Mouse (Mus musculus) MEL (cell line): ENCODE results near the gene Ccdc173. TPM values are rescaled to one million over a fixed set of nuclear protein-coding genes. Genes with fewer than 3 reads are reported as not detected.

Experiments
- DNase-seq: peaks from one replicate; pipeline ENCODE4 v3.0.0; 2011; ENCODE audit warnings: low read depth, low spot score
- H3K27ac ChIP-seq: 2 replicates; pipeline ENCODE4 v1.5.1; 2012; ENCODE audit warnings: low read depth, mild to moderate bottlenecking, control low read depth, low read length, moderate library complexity; ENCODE audit not compliant: control insufficient read depth
- H3K27me3 ChIP-seq, 2 experiments: fragments of 150-350 bp in 1 of 2; sonication (generic) in 1 of 2; 2 replicates each; pipeline ENCODE4 v1.6.1; 2012; ENCODE audit warnings: low read length in 2 of 2, mild to moderate bottlenecking in 2 of 2, improper control_type of control experiment in 1 of 2, moderate library complexity in 1 of 2; ENCODE audit not compliant: insufficient read depth in 2 of 2, control insufficient read depth in 1 of 2
- H3K36me3 ChIP-seq, 2 experiments: 2 replicates each; pipeline ENCODE4 v1.6.1; 2012 to 2014; ENCODE audit warnings: low read length in 2 of 2, improper control_type of control experiment in 1 of 2, inconsistent platforms in 1 of 2, mild to moderate bottlenecking in 1 of 2; ENCODE audit not compliant: insufficient read depth in 2 of 2, control insufficient read depth in 1 of 2
- H3K4me1 ChIP-seq, 2 experiments: fragments of 150-350 bp in 1 of 2; sonication (generic) in 1 of 2; 2 replicates each; pipeline ENCODE4 v1.6.1; 2012; ENCODE audit warnings: low read length in 2 of 2, improper control_type of control experiment in 1 of 2, mild to moderate bottlenecking in 1 of 2; ENCODE audit not compliant: insufficient read depth in 2 of 2, control insufficient read depth in 1 of 2
- H3K4me3 ChIP-seq, 2 experiments: fragments of 150-350 bp in 1 of 2; sonication (generic) in 1 of 2; 2 replicates each; pipeline ENCODE4 v1.5.1; 2012; ENCODE audit warnings: low read depth in 2 of 2, low read length in 2 of 2, mild to moderate bottlenecking in 2 of 2, moderate library complexity in 2 of 2, control low read depth in 1 of 2, improper control_type of control experiment in 1 of 2; ENCODE audit not compliant: control insufficient read depth in 1 of 2, insufficient read depth in 1 of 2
- H3K79me2 ChIP-seq: 2 replicates; pipeline ENCODE4 v1.6.1; 2012; ENCODE audit warnings: mild to moderate bottlenecking, low read length, moderate library complexity; ENCODE audit not compliant: control insufficient read depth, poor library complexity, insufficient read depth
- H3K9ac ChIP-seq: 2 replicates; pipeline ENCODE4 v1.6.1; 2012; ENCODE audit warnings: low read depth, mild to moderate bottlenecking, control low read depth, low read length, moderate library complexity; ENCODE audit not compliant: control insufficient read depth, poor library complexity, severe bottlenecking
- H3K9me3 ChIP-seq: fragments of 150-350 bp; sonication (generic); replicated peaks from 2 replicates; pipeline ENCODE4 v1.6.1; 2012; ENCODE audit warnings: mild to moderate bottlenecking, low read length, improper control_type of control experiment, moderate library complexity; ENCODE audit not compliant: insufficient read depth
- CHD1 ChIP-seq: IDR thresholded peaks from 2 replicates; pipeline ENCODE4 v1.6.1; 2012; ENCODE audit warnings: low read depth, mild to moderate bottlenecking, inconsistent platforms, low read length, improper control_type of control experiment
- CTCF ChIP-seq, 3 experiments: IDR thresholded peaks in 2 of 3; conservative IDR thresholded peaks in 1 of 3; 2 replicates each; pipeline ENCODE4 v1.5.1; 2011 to 2012; ENCODE audit warnings: low read length in 3 of 3, low read depth in 2 of 3, mild to moderate bottlenecking in 2 of 3, improper control_type of control experiment in 1 of 3, inconsistent platforms in 1 of 3, mixed read lengths in 1 of 3, moderate library complexity in 1 of 3; ENCODE audit not compliant: control insufficient read depth in 1 of 3, insufficient read depth in 1 of 3, poor library complexity in 1 of 3, severe bottlenecking in 1 of 3
- E2F4 ChIP-seq: IDR thresholded peaks from 2 replicates; pipeline ENCODE4 v1.6.1; 2011; ENCODE audit warnings: low read depth, low read length, improper control_type of control experiment, borderline replicate concordance
- ELF1 ChIP-seq: IDR thresholded peaks from 2 replicates; pipeline ENCODE4 v1.6.1; 2014; ENCODE audit warnings: low read depth, mild to moderate bottlenecking, inconsistent platforms, low read length, improper control_type of control experiment, moderate library complexity
- EP300 ChIP-seq, 2 experiments: IDR thresholded peaks; 2 replicates each; pipeline ENCODE4 v1.6.1; 2011; ENCODE audit warnings: improper control_type of control experiment in 2 of 2, low read length in 2 of 2, low read depth in 1 of 2, mild to moderate bottlenecking in 1 of 2
- ETS1 ChIP-seq: IDR thresholded peaks from 2 replicates; pipeline ENCODE4 v1.6.1; 2012; ENCODE audit warnings: low read depth, mild to moderate bottlenecking, inconsistent platforms, low read length, improper control_type of control experiment, moderate library complexity
- GABPA ChIP-seq: IDR thresholded peaks from 2 replicates; pipeline ENCODE4 v1.6.1; 2012; ENCODE audit warnings: low read depth, mild to moderate bottlenecking, inconsistent platforms, low read length, improper control_type of control experiment, moderate library complexity
- GATA1 ChIP-seq: IDR thresholded peaks from 2 replicates; pipeline ENCODE4 v1.6.1; 2011; ENCODE audit warnings: low read depth, low read length, improper control_type of control experiment
- HCFC1 ChIP-seq: IDR thresholded peaks from 2 replicates; pipeline ENCODE4 v1.6.1; 2012; ENCODE audit warnings: low read depth, mild to moderate bottlenecking, inconsistent platforms, low read length, improper control_type of control experiment, moderate library complexity
- MAFK ChIP-seq: IDR thresholded peaks from 2 replicates; pipeline ENCODE4 v1.6.1; 2011; ENCODE audit warnings: low read depth, mild to moderate bottlenecking, low read length, improper control_type of control experiment, borderline replicate concordance
- MAX ChIP-seq: IDR thresholded peaks from 2 replicates; pipeline ENCODE4 v1.6.1; 2011; ENCODE audit warnings: low read length, improper control_type of control experiment
- MAZ ChIP-seq: IDR thresholded peaks from 2 replicates; pipeline ENCODE4 v1.6.1; 2012; ENCODE audit warnings: low read depth, mild to moderate bottlenecking, inconsistent platforms, low read length, improper control_type of control experiment
- MEF2A ChIP-seq: IDR thresholded peaks from 2 replicates; pipeline ENCODE4 v1.6.1; 2014; ENCODE audit warnings: low read depth, mild to moderate bottlenecking, inconsistent platforms, low read length, improper control_type of control experiment; ENCODE audit not compliant: poor library complexity, insufficient replicate concordance, severe bottlenecking; ENCODE audit errors: extremely low read depth
- MXI1 ChIP-seq: IDR thresholded peaks from 2 replicates; pipeline ENCODE4 v1.6.1; 2011; ENCODE audit warnings: mild to moderate bottlenecking, low read depth, low read length, improper control_type of control experiment
- MYC ChIP-seq: IDR thresholded peaks from 2 replicates; pipeline ENCODE4 v1.6.1; 2011; ENCODE audit warnings: low read depth, mild to moderate bottlenecking, low read length, improper control_type of control experiment, moderate library complexity
- NRF1 ChIP-seq: IDR thresholded peaks from 2 replicates; pipeline ENCODE4 v1.6.1; 2014; ENCODE audit warnings: low read depth, mild to moderate bottlenecking, inconsistent platforms, low read length, improper control_type of control experiment, moderate library complexity; ENCODE audit not compliant: poor library complexity, insufficient read depth, severe bottlenecking
- POLR2A ChIP-seq, 2 experiments: IDR thresholded peaks; 2 replicates each; pipeline ENCODE4 v1.6.1; 2011 to 2012; ENCODE audit warnings: low read length in 2 of 2, mild to moderate bottlenecking in 2 of 2, control low read depth in 1 of 2, improper control_type of control experiment in 1 of 2, low read depth in 1 of 2, moderate library complexity in 1 of 2; ENCODE audit not compliant: control insufficient read depth in 1 of 2, insufficient read depth in 1 of 2, poor library complexity in 1 of 2
- POLR2AphosphoS5 ChIP-seq: IDR thresholded peaks from 2 replicates; pipeline ENCODE4 v1.6.1; 2012; ENCODE audit warnings: low read depth, borderline replicate concordance, mild to moderate bottlenecking, inconsistent platforms, low read length, moderate library complexity, mixed read lengths
- RAD21 ChIP-seq: IDR thresholded peaks from 2 replicates; pipeline ENCODE4 v1.6.1; 2011; ENCODE audit warnings: mild to moderate bottlenecking, low read depth, low read length, improper control_type of control experiment
- RCOR1 ChIP-seq: IDR thresholded peaks from 2 replicates; pipeline ENCODE4 v1.6.1; 2012; ENCODE audit warnings: low read depth, mild to moderate bottlenecking, inconsistent platforms, low read length, improper control_type of control experiment
- SIN3A ChIP-seq: IDR thresholded peaks from 2 replicates; pipeline ENCODE4 v1.6.1; 2012; ENCODE audit warnings: low read length, improper control_type of control experiment, inconsistent platforms
- TAL1 ChIP-seq: IDR thresholded peaks from 2 replicates; pipeline ENCODE4 v1.6.1; 2012; ENCODE audit warnings: mild to moderate bottlenecking, inconsistent platforms, low read length, moderate library complexity, mixed read lengths
- TCF12 ChIP-seq: IDR thresholded peaks from 2 replicates; pipeline ENCODE4 v1.6.1; 2014; ENCODE audit warnings: low read depth, mild to moderate bottlenecking, inconsistent platforms, low read length, improper control_type of control experiment, moderate library complexity
- UBTF ChIP-seq: IDR thresholded peaks from 2 replicates; pipeline ENCODE4 v1.6.1; 2012; ENCODE audit warnings: low read depth, mild to moderate bottlenecking, inconsistent platforms, low read length, improper control_type of control experiment, moderate library complexity, borderline replicate concordance; ENCODE audit not compliant: insufficient read depth
- ZKSCAN1 ChIP-seq: IDR thresholded peaks from 2 replicates; pipeline ENCODE4 v1.6.1; 2012; ENCODE audit warnings: low read depth, mild to moderate bottlenecking, inconsistent platforms, low read length, improper control_type of control experiment, moderate library complexity
- ZMIZ1 ChIP-seq: IDR thresholded peaks from 2 replicates; pipeline ENCODE4 v1.6.1; 2012; ENCODE audit warnings: low read depth, mild to moderate bottlenecking, inconsistent platforms, low read length, improper control_type of control experiment, moderate library complexity
- ZNF384 ChIP-seq: IDR thresholded peaks from 2 replicates; pipeline ENCODE4 v1.6.1; 2012; ENCODE audit warnings: low read depth, mild to moderate bottlenecking, inconsistent platforms, low read length, improper control_type of control experiment
- polyA plus RNA-seq, 2 experiments: library from polyadenylated mRNA; stranded (reverse) in 1 of 2; unstranded in 1 of 2; fragments of >175 nt in 1 of 2; fragments of >200 nt in 1 of 2; gene quantifications; 2 replicates each; pipeline versions ENCODE4 v1.2.1 to v1.2.4; 2012; ENCODE audit warnings: low replicate concordance in 2 of 2, low read depth in 1 of 2; ENCODE audit not compliant: insufficient read length in 2 of 2, insufficient read depth in 1 of 2, missing spikeins in 1 of 2
- total RNA-seq: library from RNA; depleted of rRNA; stranded (reverse); fragments of 300-350 nt; gene quantifications from 2 replicates; pipeline ENCODE4 v1.2.3, GENCODE M21; 2012

Ccdc173 gene
- total and polyA plus RNA-seq, 3 experiments, result 1.1 to 1.9 TPM; not detected in 1

DNA sequence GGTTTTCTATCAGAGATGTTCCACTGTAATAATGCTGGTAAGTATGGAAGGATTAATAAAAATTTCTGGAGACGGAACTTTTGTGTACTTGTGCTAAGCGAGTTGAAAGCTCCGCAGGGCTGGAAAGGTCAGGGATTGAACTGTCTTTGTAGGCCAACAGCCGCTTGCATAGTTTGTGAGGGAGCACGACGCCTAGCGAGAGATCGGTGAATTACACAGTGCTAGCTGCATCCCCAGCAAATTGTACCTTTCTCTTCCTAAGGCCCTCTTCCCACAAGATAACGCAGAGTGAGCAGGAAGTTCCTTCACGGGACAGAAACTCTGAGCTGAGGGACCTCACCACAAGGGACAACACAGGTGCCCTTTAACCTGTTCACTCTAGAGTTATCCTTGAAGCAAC is 910 bp upstream of the Ccdc173 start (continued):
- TF ChIP-seq CHD1, result no peak

DNA sequence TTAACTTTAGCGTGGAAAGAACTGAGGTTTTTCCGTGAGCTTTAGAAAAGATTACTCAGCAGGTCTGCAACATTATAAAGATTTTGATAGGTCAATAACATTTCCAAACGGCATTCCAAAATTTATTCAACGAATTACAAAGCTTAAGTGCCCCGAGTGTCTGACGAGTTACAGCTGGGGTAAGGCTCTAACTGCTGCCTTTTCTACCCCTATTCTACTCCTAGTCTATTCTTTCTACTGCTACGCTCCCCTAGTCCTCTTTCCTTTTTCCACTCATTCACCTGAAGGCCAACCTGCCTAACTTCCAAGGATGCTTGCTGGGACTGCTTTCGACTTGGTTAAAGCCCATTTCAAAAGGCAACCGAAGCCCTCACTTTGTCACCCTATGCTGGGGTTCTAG is 401 bp downstream of the Ccdc173 start:
- Histone ChIP-seq H3K27me3 (no peaks in the 10 kb centered on the region), H3K4me3 (peak overlapping the region; percentile 75 to 83), H3K4me1 (peaks cover 3 to 6% of the 10 kb centered on the region in 2 experiments; a peak in 3 of 4 replicates), H3K9ac (peak overlapping the region; percentile 55), H3K27ac (no peak overlapping the region)
- DNase-seq, result no peak
- TF ChIP-seq GABPA (no peak), ZNF384 (no peak), TAL1 (no peak), CHD1 (no peak), CTCF (IDR thresholded peaks at IDR 0.05 in 2 of 3, conservative IDR thresholded peaks at IDR 0.05 in 1 of 3; ENCODE audit: control insufficient read depth in 1 of 3, insufficient read depth in 1 of 3, low read depth in 2 of 3, low read length in 3 of 3, poor library complexity in 1 of 3, severe bottlenecking in 1 of 3) (no peak), MYC (no peak), POLR2A (IDR thresholded peaks at IDR 0.05; ENCODE audit: control insufficient read depth in 1 of 2, insufficient read depth in 1 of 2, low read depth in 1 of 2, low read length in 2 of 2, poor library complexity in 1 of 2) (no peak), RCOR1 (no peak), POLR2AphosphoS5 (no peak), ELF1 (no peak), EP300 (IDR thresholded peaks at IDR 0.05; ENCODE audit: low read depth in 1 of 2, low read length in 2 of 2) (no peak), E2F4 (no peak), TCF12 (no peak), GATA1 (no peak), NRF1 (no peak), HCFC1 (no peak), UBTF (no peak), ZKSCAN1 (no peak)
- TF ChIP-seq, all 39 proteins: peak for 0
- Histone ChIP-seq H3K36me3 (peaks cover 4 to 7% of the 10 kb centered on the region in 2 experiments; a peak in 2 of 4 replicates), H3K9me3 (no peaks in the 10 kb centered on the region), H3K79me2 (0 out of 2 replicates have a peak, but pooled peaks cover 3% of the 10 kb centered on the region)

DNA sequence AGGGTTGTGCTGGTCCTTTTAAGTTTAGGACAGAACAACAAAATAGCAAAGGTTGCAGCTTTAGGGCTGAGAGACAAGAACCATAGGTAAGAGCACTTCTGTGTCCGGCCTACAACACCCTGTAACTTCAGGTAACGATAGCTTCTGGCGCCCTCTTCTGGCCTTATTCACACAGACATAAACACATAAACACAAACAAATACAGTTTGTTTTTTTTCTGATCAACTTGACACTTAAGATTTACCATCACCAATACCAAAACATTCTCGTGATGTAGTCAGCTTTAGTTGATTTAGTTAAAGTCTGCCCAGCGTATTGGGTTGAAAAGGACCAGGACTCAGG is 10.6 kb downstream of the Ccdc173 start:
- H3K79me2 ChIP-seq, result no peaks in the 10 kb centered on the region; the same call in 1 of the 2 replicates
- H3K4me3 ChIP-seq, result peak overlapping the region; percentile 52 to 64
- H3K9me3 ChIP-seq, result no peaks in the 10 kb centered on the region
- H3K9ac ChIP-seq, result peak overlapping the region; percentile 62
- no peaks in the 10 kb centered on the region for H3K27me3 ChIP-seq
- peaks cover 0 to 4% of the 10 kb centered on the region in 2 experiments; a peak in 1 of 4 replicates for H3K36me3 ChIP-seq
- peak overlapping the region; percentile 76 for H3K27ac ChIP-seq
- H3K4me1 ChIP-seq, result peaks cover 5 to 9% of the 10 kb centered on the region in 2 experiments; a peak in 3 of 4 replicates
- DNase-seq, result peak; percentile 88
- TF ChIP-seq CHD1, result no peak
- no peak for TF ChIP-seq UBTF
- TF ChIP-seq MXI1, result no peak; the same call in 1 of the 2 replicates
- TF ChIP-seq RAD21, result peak; percentile 51
- TF ChIP-seq ZNF384, result peak; percentile 57
- no peak for TF ChIP-seq MAX
- no peak for TF ChIP-seq ZMIZ1
- no peak for TF ChIP-seq POLR2AphosphoS5
- no peak for TF ChIP-seq MAFK
- TF ChIP-seq MEF2A, result 0 out of 2 replicates have a peak, but pooled peaks have one; percentile 13
- TF ChIP-seq EP300 (IDR thresholded peaks at IDR 0.05; ENCODE audit: low read depth in 1 of 2, low read length in 2 of 2), result no peak
- TF ChIP-seq ETS1, result no peak
- TF ChIP-seq MYC, result no peak
- 0 out of 2 replicates have a peak, but pooled peaks have one; percentile 54 for TF ChIP-seq HCFC1
- TF ChIP-seq CTCF (IDR thresholded peaks at IDR 0.05 in 2 of 3, conservative IDR thresholded peaks at IDR 0.05 in 1 of 3; ENCODE audit: control insufficient read depth in 1 of 3, insufficient read depth in 1 of 3, low read depth in 2 of 3, low read length in 3 of 3, poor library complexity in 1 of 3, severe bottlenecking in 1 of 3), result peak; percentile 52 to 66 (median 54)
- no peak for TF ChIP-seq ELF1
- no peak for TF ChIP-seq TAL1
- 0 out of 2 replicates have a peak, but pooled peaks have one; percentile 22 for TF ChIP-seq MAZ
- TF ChIP-seq SIN3A, result no peak
